Mouse (Mus musculus) bone marrow macrophage, adult 2 months (primary cell): ENCODE measurements around the gene Alox12e.
A peak's percentile ranks its signal among the peaks of the same experiment; 100 is the strongest.

Experiments
- CTCF ChIP-seq: IDR thresholded peaks from 2 replicates; pipeline ENCODE4 v1.5.1; 2012; ENCODE audit warnings: low read depth, mild to moderate bottlenecking, low read length, moderate library complexity
- POLR2A ChIP-seq: IDR thresholded peaks from 2 replicates; pipeline ENCODE4 v1.6.1; 2012; ENCODE audit warnings: mild to moderate bottlenecking, low read depth, low read length, borderline replicate concordance

DNA sequence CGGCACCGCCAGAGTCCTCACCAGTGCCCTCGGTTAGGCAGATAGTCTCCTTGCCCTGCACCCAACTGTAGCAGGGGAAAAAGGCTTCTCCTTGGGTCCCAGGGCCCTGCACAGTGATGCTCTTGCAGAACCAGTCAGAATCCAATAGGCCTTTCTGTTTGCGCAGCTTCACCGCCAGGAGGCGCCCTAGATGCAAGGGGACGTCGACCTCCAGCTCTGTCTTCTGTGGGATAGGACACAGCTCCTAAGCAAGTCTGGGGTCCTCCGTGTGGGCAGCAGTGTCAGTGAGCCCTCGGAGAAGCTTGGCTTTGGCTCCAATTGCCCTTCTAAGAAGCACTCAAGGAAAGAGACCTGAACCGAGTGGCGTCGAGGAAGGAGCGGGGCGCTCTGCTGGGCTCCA, 764 bp downstream of the Alox12e start:
- peak; percentile 97 for TF ChIP-seq CTCF
- TF ChIP-seq POLR2A, result no peak
